Mouse (Mus musculus) midbrain, embryonic 11.5 days (tissue): ENCODE measurements around the gene Azgp1. TPM values are rescaled to one million over a fixed set of nuclear protein-coding genes. Genes with fewer than 3 reads are reported as not detected.
"Not testable (repeated sequence)": the region's sequence is repeated elsewhere in the genome, so short reads cannot be mapped to it uniquely, and the experiment has no call there.

Source experiments
- ATAC-seq: fragments of 200-750 bp; cut with Nextera tagmentation; 2 replicates; pipeline ENCODE4 v1.8.0; 2017; ENCODE audit warnings: moderate TSS enrichment, moderate library complexity; ENCODE audit not compliant: low FRiP score
- DNase-seq: peaks from one replicate; pipeline ENCODE4 v3.0.0; 2015; ENCODE audit warnings: low spot score; ENCODE audit errors: missing footprints
- H3K27ac ChIP-seq: fragments of 300-500 bp; sonication (generic); 2 replicates; pipeline ENCODE4 v1.5.1; 2014; ENCODE audit warnings: low read depth, low read length
- H3K27me3 ChIP-seq: fragments of 300-500 bp; sonication (generic); 2 replicates; pipeline ENCODE4 v1.6.1; 2014; ENCODE audit warnings: mild to moderate bottlenecking, low read length, moderate library complexity, mixed read lengths; ENCODE audit not compliant: control insufficient read depth, insufficient read depth
- H3K36me3 ChIP-seq: fragments of 300-500 bp; sonication (generic); 2 replicates; pipeline ENCODE4 v1.6.1; 2014; ENCODE audit warnings: mild to moderate bottlenecking, low read length, moderate library complexity, mixed read lengths; ENCODE audit not compliant: control insufficient read depth, insufficient read depth
- H3K4me1 ChIP-seq: fragments of 300-500 bp; sonication (generic); 2 replicates; pipeline ENCODE4 v1.6.1; 2014; ENCODE audit warnings: low read length; ENCODE audit not compliant: control insufficient read depth, insufficient read depth
- H3K4me2 ChIP-seq: fragments of 300-500 bp; sonication (generic); 2 replicates; pipeline ENCODE4 v1.6.1; 2014; ENCODE audit warnings: mild to moderate bottlenecking, moderate library complexity
- H3K4me3 ChIP-seq: fragments of 300-500 bp; sonication (generic); 2 replicates; pipeline ENCODE4 v1.5.1; 2014; ENCODE audit warnings: low read depth, low read length
- H3K9ac ChIP-seq: fragments of 300-500 bp; sonication (generic); 2 replicates; pipeline ENCODE4 v1.6.1; 2014; ENCODE audit warnings: low read length
- H3K9me3 ChIP-seq: fragments of 300-500 bp; sonication (generic); 2 replicates; pipeline ENCODE4 v1.6.1; 2016; ENCODE audit warnings: low read length; ENCODE audit not compliant: control insufficient read depth
- whole genome bisulfite sequencing: fragments of 180-500 bp; shearing (Covaris S2); extraction: QIAGEN DNeasy Blood & Tissue Kit; methylation state at CpG from one replicate; pipeline ENCODE4 v1.1.7; 2014; 5-methylcytosine and 5-hydroxymethylcytosine counted together
- polyA plus RNA-seq: library from polyadenylated mRNA; unstranded; fragments of >200 nt; fragmentation: Nextera tagmentation; extraction: Ambion mirVana; gene quantifications from 2 replicates; pipeline ENCODE4 v1.2.1, GENCODE M21; 2014

Azgp1 gene
- polyA plus RNA-seq, 1 experiment from 2014 or later = not detected

DNA sequence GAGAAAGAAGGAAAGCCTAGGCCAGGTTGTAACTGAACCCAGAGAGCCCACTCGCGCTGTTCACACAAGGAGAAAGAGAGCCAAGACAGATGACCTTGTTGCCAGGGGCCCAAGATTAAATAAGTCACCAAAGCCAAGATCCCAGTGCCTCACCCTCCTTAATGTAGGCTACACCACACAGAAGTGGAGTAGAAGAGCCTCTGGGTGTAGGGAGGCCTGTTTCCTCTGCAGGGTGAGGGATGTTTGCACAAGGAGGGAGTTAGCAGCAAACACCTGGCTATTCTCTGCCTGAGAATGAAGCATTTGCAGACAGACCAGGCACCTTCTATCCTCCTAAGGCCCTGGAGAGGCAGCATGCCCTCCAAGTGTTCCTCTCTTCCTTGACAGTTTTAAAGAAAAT, 35.2 kb downstream of the Azgp1 start:
- Histone ChIP-seq H3K36me3 (no peaks in the 10 kb centered on the region), H3K9me3 (no peaks in the 10 kb centered on the region), H3K9ac (no peak overlapping the region), H3K4me3 (no peak overlapping the region), H3K4me2 (no peak overlapping the region), H3K27ac (no peak overlapping the region), H3K27me3 (no peaks in the 10 kb centered on the region), H3K4me1 (no peaks in the 10 kb centered on the region)
- ATAC-seq = no peak
- DNase-seq = no peak
- 91% methylated on average over 2 of the region's 2 CpGs for WGBS

DNA sequence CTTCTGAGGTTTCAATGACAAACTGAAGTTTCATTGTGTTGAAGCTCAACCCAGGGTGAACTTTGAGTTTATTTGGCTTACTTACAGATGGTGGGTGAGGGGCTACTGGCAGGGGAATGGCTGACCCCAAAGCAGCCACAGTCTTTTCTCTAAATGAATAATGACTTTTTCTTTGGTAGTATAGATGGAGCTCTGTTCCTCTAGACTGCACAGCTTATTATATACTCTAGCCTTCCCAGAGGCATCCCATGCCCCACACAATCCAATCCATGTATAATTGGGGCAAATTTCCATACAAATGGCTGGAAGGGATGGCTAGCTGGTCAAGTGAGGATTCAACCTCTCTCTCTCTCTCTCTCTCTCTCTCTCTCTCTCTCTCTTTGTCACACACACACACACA, 35.7 kb downstream of the Azgp1 start:
- no peaks in the 10 kb centered on the region for H3K4me1 ChIP-seq
- H3K4me2 ChIP-seq = no peak overlapping the region
- no peak for ATAC-seq

GRCm38 (mm10) chr5:138019577-138019976, 38.3 kb downstream of the Azgp1 start:
- H3K4me3 ChIP-seq, ATAC-seq, H3K27me3 ChIP-seq, H3K4me2 ChIP-seq, H3K4me1 ChIP-seq, H3K36me3 ChIP-seq, H3K27ac ChIP-seq, H3K9ac ChIP-seq, DNase-seq, H3K9me3 ChIP-seq: not testable (repeated sequence)
- 87% methylated on average over 3 of the region's 4 CpGs for WGBS

More for the DNA sequence above, 35.7 kb downstream of the Azgp1 start:
- no peaks in the 10 kb centered on the region for H3K9me3 ChIP-seq
- H3K27ac ChIP-seq = no peak overlapping the region
- no peaks in the 10 kb centered on the region for H3K36me3 ChIP-seq
- H3K9ac ChIP-seq = no peak overlapping the region
- DNase-seq = no peak
- H3K27me3 ChIP-seq = no peaks in the 10 kb centered on the region
- H3K4me3 ChIP-seq = no peak overlapping the region

DNA sequence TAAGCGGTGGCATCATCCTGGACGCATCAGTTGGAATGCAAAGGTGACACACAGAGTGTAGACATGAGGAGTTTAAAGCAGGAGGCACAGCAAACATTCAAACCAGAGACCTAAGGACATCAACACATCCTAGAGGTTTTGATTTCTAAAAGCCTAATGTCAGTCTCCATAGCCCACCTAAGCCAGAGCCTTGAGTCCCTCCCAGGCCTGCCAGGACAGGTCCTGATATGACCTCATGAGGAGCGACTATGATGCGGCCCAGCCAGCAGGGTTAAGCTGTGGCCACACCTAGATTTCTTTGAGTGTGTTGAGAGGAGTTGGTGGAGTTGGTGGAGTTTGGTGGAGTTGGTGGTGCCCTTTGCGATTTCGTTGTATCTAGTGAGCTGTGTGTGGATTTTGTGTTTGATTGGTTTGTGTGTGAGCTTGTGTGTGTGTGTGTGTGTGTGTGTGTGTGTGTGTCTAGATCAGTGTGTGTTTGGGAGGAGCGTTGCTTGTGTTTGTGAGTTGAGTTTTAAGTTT, 39.7 kb downstream of the Azgp1 start, which contains the start of the genes Smok3a and Smok3b:
Gene Smok3a (plus strand): TSS at position 301 of the 519 bp plus-strand sequence.
Gene Smok3b (plus strand): TSS at position 469 of the 519 bp plus-strand sequence.
- not testable (repeated sequence) for H3K27ac ChIP-seq, H3K9ac ChIP-seq, H3K4me3 ChIP-seq, H3K9me3 ChIP-seq, H3K36me3 ChIP-seq, H3K4me1 ChIP-seq, H3K4me2 ChIP-seq, DNase-seq, H3K27me3 ChIP-seq, ATAC-seq
- WGBS = 87% methylated on average over 3 of the region's 7 CpGs

Other genes with a start within 250 kb of the Azgp1 start
- gene Nyap1, start 239.9 kb upstream of the Azgp1 start, polyA plus RNA-seq = 4.8 TPM in 2 replicates
- gene Tsc22d4, start 235.8 kb upstream of the Azgp1 start, polyA plus RNA-seq = 47.0 and 62.9 TPM in 2 replicates
- gene Ppp1r35, start 202.7 kb upstream of the Azgp1 start, polyA plus RNA-seq = 73.3 and 83.1 TPM in 2 replicates
- gene Mepce, start 193.9 kb upstream of the Azgp1 start, polyA plus RNA-seq = 11.4 and 11.5 TPM in 2 replicates
- gene Zcwpw1, start 193.7 kb upstream of the Azgp1 start, polyA plus RNA-seq = 11.4 and 14.8 TPM in 2 replicates
- gene Pilra, start 145.2 kb upstream of the Azgp1 start, polyA plus RNA-seq = 0.18 and 0.72 TPM in 2 replicates
- not detected in 2 replicates for gene Pilrb1, start 123.4 kb upstream of the Azgp1 start, polyA plus RNA-seq
- not detected in 2 replicates for gene Pilrb2, start 109.7 kb upstream of the Azgp1 start, polyA plus RNA-seq
- not detected in 2 replicates for gene Cyp3a13, start 59.9 kb upstream of the Azgp1 start, polyA plus RNA-seq
- not detected in 2 replicates for gene Gjc3, start 18.4 kb upstream of the Azgp1 start, polyA plus RNA-seq
- gene Smok3a, start 39.7 kb downstream of the Azgp1 start, polyA plus RNA-seq = not detected in 2 replicates
- gene Smok3b, start 39.9 kb downstream of the Azgp1 start, polyA plus RNA-seq = not detected in 2 replicates
- gene Smok3c, start 71.7 kb downstream of the Azgp1 start, polyA plus RNA-seq = not detected in 2 replicates
- 39.1 and 45.0 TPM in 2 replicates for gene Zkscan1, start 103.6 kb downstream of the Azgp1 start, polyA plus RNA-seq
- 113 and 122 TPM in 2 replicates for gene Zscan21, start 135.4 kb downstream of the Azgp1 start, polyA plus RNA-seq
- gene Zfp113, start 174.2 kb downstream of the Azgp1 start, polyA plus RNA-seq = 27.4 and 32.9 TPM in 2 replicates
- gene Cops6, start 179.6 kb downstream of the Azgp1 start, polyA plus RNA-seq = 262 and 293 TPM in 2 replicates
- gene Ap4m1, start 190.5 kb downstream of the Azgp1 start, polyA plus RNA-seq = 15.2 and 17.3 TPM in 2 replicates
- gene Mcm7, start 190.9 kb downstream of the Azgp1 start, polyA plus RNA-seq = 303 and 320 TPM in 2 replicates
- gene Taf6, start 205.9 kb downstream of the Azgp1 start, polyA plus RNA-seq = 123 and 133 TPM in 2 replicates
- gene Cnpy4, start 206.0 kb downstream of the Azgp1 start, polyA plus RNA-seq = 51.8 and 53.3 TPM in 2 replicates
- 10.0 and 10.8 TPM in 2 replicates for gene Mblac1, start 212.8 kb downstream of the Azgp1 start, polyA plus RNA-seq
- gene Nxpe5, start 244.4 kb downstream of the Azgp1 start, polyA plus RNA-seq = not detected in 2 replicates